Mouse (Mus musculus): Measurements from ENCODE around the gene Relt. TPM values are rescaled to one million over a fixed set of nuclear protein-coding genes. Genes with fewer than 3 reads are reported as not detected.

Gene Relt
- polyA plus RNA-seq, 1 experiment from 2014 or later, result 4.8 TPM

Small RNA genes lying within 50 kb of the gene (microRNA-seq; reads per million reads assigned to microRNA genes)
- 83.7 reads per million, percentile 54 among the genes with 10 or more reads in this experiment for gene Mir3102

Other genes with a start within 250 kb of the Relt start
- gene Plekhb1, start 201.0 kb downstream of the Relt start, polyA plus RNA-seq (2015; fragmentation: Nextera tagmentation; extraction: Ambion mirVana), result 4.3 and 4.9 TPM in 2 replicates
- 35.2 and 41.0 TPM in 2 replicates for gene Fam168a, start 156.8 kb downstream of the Relt start, polyA plus RNA-seq (2015; fragmentation: Nextera tagmentation; extraction: Ambion mirVana)
- gene Arhgef17, start 68.7 kb upstream of the Relt start, polyA plus RNA-seq (2015; fragmentation: Nextera tagmentation; extraction: Ambion mirVana), result 10.7 and 10.8 TPM in 2 replicates
- gene P2ry6, start 111.2 kb upstream of the Relt start, polyA plus RNA-seq (2015; fragmentation: Nextera tagmentation; extraction: Ambion mirVana), result 4.8 and 5.2 TPM in 2 replicates
- gene P2ry2, start 149.4 kb upstream of the Relt start, polyA plus RNA-seq (2015; fragmentation: Nextera tagmentation; extraction: Ambion mirVana), result 1.2 and 1.4 TPM in 2 replicates
- 24.6 and 28.5 TPM in 2 replicates for gene Fchsd2, start 229.4 kb upstream of the Relt start, polyA plus RNA-seq (2015; fragmentation: Nextera tagmentation; extraction: Ambion mirVana)

All from kidney, embryonic 16.5 days (tissue).